Mouse (Mus musculus) midbrain, embryonic 13.5 days (tissue): Measurements from ENCODE around the gene Atg10. TPM values are rescaled to one million over a fixed set of nuclear protein-coding genes. Genes with fewer than 3 reads are reported as not detected.

Experiments
- ATAC-seq: fragments of 200-750 bp; cut with Nextera tagmentation; 2 replicates; pipeline ENCODE4 v1.8.0; 2017; ENCODE audit warnings: mild to moderate bottlenecking, moderate TSS enrichment, moderate library complexity
- H3K27ac ChIP-seq: fragments of 300-500 bp; sonication (generic); 2 replicates; pipeline ENCODE4 v1.5.1; 2015; ENCODE audit warnings: inconsistent platforms, mild to moderate bottlenecking, moderate library complexity
- H3K27me3 ChIP-seq: fragments of 300-500 bp; sonication (generic); 2 replicates; pipeline ENCODE4 v1.6.1; 2015; ENCODE audit warnings: mild to moderate bottlenecking, inconsistent platforms
- H3K36me3 ChIP-seq: fragments of 300-500 bp; sonication (generic); 2 replicates; pipeline ENCODE4 v1.6.1; 2015; ENCODE audit warnings: mild to moderate bottlenecking, inconsistent platforms
- H3K4me1 ChIP-seq: fragments of 300-500 bp; sonication (generic); replicated peaks from 2 replicates; pipeline ENCODE4 v1.6.1; 2015; ENCODE audit warnings: inconsistent platforms
- H3K4me2 ChIP-seq: fragments of 300-500 bp; sonication (generic); replicated peaks from 2 replicates; pipeline ENCODE4 v1.6.1; 2015; ENCODE audit warnings: moderate library complexity, mild to moderate bottlenecking, inconsistent platforms
- H3K4me3 ChIP-seq: fragments of 300-500 bp; sonication (generic); replicated peaks from 2 replicates; pipeline ENCODE4 v1.5.1; 2015; ENCODE audit warnings: mild to moderate bottlenecking, inconsistent platforms
- H3K9ac ChIP-seq: fragments of 300-500 bp; sonication (generic); replicated peaks from 2 replicates; pipeline ENCODE4 v1.6.1; 2015; ENCODE audit warnings: mild to moderate bottlenecking, inconsistent platforms
- H3K9me3 ChIP-seq: fragments of 300-500 bp; sonication (generic); 2 replicates; pipeline ENCODE4 v1.6.1; 2016; ENCODE audit warnings: mild to moderate bottlenecking, inconsistent platforms
- WGBS: fragments of 180-500 bp; shearing (Covaris S2); methylation state at CpG from one replicate; pipeline ENCODE4 v1.1.7; 2015; 5-methylcytosine and 5-hydroxymethylcytosine counted together
- polyA plus RNA-seq: library from polyadenylated mRNA; unstranded; fragments of >200 nt; fragmentation: Nextera tagmentation; extraction: Ambion mirVana; gene quantifications from 2 replicates; pipeline ENCODE4 v1.2.1, GENCODE M21; 2015

Atg10 gene
- polyA plus RNA-seq, 1 experiment from 2014 or later = 18.3 TPM

- Histone ChIP-seq H3K36me3 (no peaks in the 10 kb centered on the region), H3K4me3 (peak overlapping the region; percentile 34), H3K27me3 (peaks cover 8% of the 10 kb centered on the region; the same call in 1 of the 2 replicates), H3K27ac (no peak overlapping the region), H3K9ac (no peak overlapping the region), H3K4me2 (peak overlapping the region; percentile 53), H3K4me1 (peaks cover 7% of the 10 kb centered on the region), H3K9me3 (no peaks in the 10 kb centered on the region)
- 2% methylated on average over 18 of the region's 18 CpGs for WGBS
- ATAC-seq = peak; percentile 80
Measured at GRCm38 (mm10) chr13:90886568-90886983, 337.2 kb downstream of the Atg10 start.

GRCm38 (mm10) chr13:90885856-90886532 is 337.8 kb downstream of the Atg10 start:
- Histone ChIP-seq H3K27me3 (peaks cover 8% of the 10 kb centered on the region; the same call in 1 of the 2 replicates), H3K36me3 (no peaks in the 10 kb centered on the region), H3K9me3 (no peaks in the 10 kb centered on the region), H3K4me1 (peaks cover 7% of the 10 kb centered on the region), H3K4me3 (peak overlapping the region; percentile 34), H3K27ac (no peak overlapping the region), H3K9ac (no peak overlapping the region), H3K4me2 (peak overlapping the region; percentile 53)
- peak; percentile 61 for ATAC-seq
- 52% methylated on average over 13 of the region's 13 CpGs for WGBS

Other genes starting within 250 kb of the Atg10 start
- gene Ssbp2, start 236.3 kb upstream of the Atg10 start, polyA plus RNA-seq = 225 and 231 TPM in 2 replicates